Mouse (Mus musculus): ENCODE measurements around the gene Bscl2.
"Not testable (repeated sequence)": the region's sequence is repeated elsewhere in the genome, so short reads cannot be mapped to it uniquely, and the experiment has no call there.

Bscl2 gene

DNA sequence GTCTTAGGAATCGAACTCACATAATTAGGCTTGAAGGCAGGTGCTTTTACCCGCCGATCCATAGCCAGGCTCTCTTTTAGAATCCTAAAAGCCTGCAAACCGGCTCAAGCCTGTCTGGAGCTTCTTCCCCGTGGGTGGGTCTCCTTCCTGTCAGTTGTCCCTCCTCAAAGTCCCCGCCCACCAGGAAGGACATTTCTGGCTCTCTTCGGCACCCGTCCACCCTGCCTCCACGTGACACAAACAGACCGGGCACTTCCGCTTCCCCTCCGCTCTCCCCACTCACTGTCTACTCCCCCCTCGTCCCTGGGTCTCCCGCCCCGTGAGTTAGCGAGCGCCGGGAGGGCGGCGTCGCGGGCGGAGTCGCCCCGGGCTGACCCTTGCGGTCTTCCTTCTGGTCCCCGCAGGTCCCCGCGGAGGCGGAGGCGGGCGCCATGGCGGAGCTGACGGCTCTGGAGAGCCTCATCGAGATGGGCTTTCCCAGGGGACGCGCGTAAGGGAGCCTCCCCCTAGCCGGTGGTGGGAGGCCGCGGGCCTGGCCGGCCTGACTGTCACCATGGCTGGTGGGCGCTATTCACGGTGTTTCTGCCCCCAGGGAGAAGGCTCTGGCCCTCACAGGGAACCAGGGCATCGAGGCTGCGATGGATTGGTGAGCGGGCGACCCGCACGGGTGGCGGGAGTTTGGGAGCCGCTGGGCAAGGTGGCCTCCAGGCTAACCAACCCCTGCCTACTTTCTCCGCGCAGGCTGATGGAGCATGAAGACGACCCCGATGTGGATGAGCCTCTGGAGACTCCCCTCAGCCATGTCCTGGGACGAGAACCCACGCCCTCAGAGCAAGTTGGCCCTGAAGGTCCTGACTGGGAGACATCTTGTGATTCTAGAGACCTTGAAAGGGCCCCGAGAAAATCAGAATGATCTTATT lies 34.3 kb downstream of the Bscl2 start, which contains the start of gene Ubxn1:
Gene Ubxn1 (plus strand): TSS at position 230 of the 920 bp plus-strand sequence.
- DNase-seq (ENCODE audit: low spot score in 2 of 2) = peak; percentile 97 to 98

DNA sequence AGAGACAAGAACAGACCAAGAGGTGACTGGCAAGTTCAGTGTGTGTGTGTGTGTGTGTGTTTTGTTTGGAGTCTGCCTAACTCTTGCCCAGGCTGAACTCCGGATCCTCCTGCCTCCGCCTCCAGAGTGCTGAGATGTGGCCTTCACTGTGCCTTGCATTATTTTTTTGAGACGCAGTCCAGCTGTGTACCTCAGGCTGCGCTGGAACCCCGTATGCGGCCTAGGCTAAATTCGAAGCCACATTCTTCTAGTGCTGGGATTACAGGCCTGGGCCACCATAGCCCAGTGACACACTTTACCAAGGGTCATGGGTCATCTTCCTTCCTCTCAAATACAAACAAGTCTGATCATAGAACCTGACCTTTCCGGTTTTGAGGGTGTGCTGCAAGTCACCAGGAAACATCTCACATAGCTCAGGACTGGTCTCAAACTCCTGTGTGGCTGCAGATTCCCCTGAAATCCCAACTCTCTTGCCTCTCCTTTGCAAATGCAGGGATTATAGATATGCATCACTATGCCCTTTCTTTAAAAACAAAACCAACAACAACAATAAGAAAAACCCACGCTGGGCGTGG lies 35.1 kb downstream of the Bscl2 start:
- DNase-seq (ENCODE audit: low spot score in 2 of 2) = no peak

DNA sequence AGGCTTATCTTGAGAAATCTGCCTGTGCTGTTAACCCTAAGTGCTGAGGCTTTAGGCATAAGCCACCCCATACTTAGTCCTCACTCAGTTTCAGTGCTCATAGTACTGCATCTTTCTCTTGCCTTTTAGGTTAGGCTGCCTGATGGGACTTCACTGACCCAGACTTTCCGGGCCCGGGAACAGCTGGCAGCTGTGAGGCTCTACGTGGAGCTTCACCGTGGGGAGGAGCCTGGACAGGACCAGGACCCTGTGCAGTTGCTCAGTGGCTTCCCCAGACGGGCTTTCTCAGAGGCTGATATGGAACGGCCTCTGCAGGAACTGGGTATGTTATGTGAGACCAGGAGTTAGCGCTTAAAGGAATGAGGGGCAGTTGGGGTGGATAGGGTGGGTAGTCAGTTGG lies 37.8 kb downstream of the Bscl2 start:
- no peak for DNase-seq (ENCODE audit: low spot score in 2 of 2)

DNA sequence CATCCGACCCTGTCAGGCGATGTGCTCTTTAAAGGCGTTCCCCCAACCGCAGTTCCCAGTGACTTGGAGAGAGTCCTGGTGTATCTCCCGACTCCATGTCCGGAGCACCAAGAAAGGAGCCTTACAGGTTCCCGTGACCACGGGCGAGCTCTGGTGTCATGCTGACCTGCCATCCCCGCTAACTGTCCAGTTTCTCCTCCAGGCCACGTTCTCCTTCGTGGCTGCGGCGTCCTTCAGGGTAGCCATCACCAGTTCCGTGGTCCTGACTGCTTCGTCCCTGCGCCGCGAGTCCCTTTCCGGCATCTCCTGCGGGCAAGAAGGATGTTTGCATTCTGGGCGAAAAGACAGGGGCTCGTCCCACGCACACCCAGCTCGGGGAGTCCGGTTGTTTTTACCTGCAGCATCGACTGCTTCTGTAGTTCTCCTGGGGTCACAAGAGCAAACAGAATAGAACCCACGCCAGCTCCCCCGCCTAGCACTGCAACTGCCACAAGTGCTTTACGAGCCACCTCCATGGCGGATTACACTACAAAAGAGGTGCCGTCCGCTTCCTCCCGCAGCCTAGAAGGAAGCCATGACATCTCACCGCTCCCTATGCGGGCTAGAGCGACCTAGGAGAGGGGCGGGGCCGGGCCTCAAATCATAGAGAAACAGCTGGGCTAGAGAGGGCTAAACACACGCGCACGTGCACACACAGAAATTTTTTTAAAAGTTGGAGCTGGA lies 43.2 kb downstream of the Bscl2 start, which contains the start of gene Uqcc3:
Gene Uqcc3 (minus strand): TSS at position 613 of the 723 bp plus-strand sequence.
- peak; percentile 80 to 85 for DNase-seq (ENCODE audit: low spot score in 2 of 2)

DNA sequence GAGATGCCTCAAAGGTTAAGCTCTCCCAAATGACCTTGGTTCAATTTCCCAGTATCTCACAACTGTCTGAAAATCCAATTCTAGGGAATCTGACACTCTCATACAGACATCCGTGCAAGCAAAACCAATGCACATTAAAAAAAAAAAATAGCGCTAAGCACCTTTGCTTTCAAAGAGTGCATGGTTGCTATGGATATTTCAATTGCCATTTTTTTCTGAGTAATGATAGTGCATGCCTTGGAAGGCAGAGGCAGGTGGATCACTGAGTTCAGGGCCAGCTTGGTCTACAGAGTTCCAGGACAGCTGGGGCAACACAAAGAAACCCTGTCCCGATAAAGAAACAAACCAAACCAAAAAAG lies 43.7 kb downstream of the Bscl2 start:
- no peak for DNase-seq (ENCODE audit: low spot score in 2 of 2)

DNA sequence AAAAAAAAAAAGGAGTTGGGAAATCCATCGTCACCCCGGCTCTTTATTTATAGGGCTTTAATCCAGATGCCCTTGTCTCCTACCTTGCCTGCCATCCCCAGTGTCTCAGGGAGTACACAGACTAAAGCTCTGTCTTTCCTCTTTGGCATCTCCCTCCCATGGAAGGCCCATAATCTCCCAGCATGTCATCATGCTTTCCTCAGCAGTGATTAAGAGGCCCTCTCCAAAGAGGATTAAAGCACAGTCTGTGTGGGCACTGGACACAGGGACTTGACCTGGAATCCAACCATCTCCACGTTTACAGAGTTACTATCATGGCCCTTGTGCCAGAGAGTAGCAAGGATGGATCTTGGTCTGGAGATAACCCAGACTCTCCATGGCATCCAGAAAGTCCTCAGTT lies 46.3 kb downstream of the Bscl2 start, which contains the start of the genes Lbhd1 and Gm49403:
Gene Lbhd1 (plus strand): TSS at position 117 of the 400 bp plus-strand sequence.
Gene Gm49403 (plus strand): TSS at position 315 of the 400 bp plus-strand sequence.
- no peak for DNase-seq (ENCODE audit: low spot score in 2 of 2)

DNA sequence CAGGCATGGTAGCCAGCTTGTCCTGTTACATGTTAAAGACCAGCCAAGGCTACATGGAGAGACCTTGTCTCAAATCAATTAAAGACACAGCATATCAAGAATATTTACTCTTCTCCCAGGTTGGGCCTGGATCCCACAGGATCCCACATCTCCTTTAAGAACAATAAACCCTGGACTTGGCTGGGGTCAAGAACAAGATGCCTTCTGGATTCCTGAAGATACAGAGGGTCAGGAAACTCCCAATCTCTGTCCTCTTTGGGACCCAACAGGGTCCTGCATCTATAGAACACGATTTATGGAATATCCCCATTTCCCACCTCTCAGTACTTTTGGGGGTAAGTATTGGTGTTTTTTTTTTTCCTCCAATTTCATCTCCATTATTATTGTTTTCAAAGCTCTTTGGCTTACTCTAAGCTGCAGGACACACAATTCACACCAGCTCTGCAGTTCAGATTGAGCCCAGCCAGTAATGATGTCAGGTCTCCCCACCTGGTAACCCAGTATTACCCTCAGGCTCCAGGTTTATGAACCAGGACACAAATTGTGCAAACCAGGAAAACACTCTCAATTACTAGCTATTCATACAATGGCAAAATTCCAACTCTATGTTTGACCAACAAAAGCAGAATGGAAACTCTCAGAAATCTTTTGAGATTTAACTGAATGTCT lies 49.8 kb downstream of the Bscl2 start:
- DNase-seq (ENCODE audit: low spot score in 2 of 2) = no peak

DNA sequence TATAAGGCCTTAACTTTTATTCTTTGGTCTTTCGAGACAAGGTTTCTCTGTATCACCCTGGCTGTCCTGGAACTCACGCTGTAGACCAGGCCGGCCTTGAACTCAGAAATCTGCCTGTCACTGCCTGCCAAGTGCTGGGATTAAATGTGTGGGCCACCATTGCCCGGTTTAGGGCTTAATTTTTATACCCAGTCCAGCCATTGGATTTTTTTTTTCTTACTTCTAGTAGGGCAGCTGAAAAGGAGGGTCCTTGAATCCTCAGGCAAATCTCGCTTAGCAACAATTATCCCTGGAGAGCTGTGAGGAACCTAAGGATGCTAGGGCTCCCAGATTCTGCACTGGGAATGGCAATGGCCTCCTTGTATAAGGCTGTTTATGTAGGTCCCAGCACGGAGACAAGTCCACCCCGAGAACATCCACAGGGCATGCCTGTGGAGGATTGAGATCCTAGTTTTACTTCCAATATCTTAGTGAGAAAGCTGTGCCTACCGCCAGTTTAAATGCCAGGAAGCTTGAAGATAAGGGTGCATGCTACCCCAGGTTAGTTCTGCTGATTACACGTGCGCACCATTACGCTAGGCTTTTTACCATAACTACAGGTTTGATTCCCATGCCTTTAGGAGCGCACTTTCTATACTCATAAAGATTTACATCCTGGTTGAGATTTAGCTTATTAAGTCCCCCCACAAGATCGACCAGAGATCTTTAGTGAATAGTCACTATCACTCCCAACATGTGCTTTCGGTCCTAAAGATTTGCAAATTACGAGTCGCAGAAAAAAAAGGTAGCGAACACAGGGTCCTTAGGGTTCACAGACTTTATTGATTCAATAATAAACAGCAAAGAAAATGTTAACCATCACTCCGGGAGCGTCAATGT lies 50.6 kb downstream of the Bscl2 start:
- no peak for DNase-seq (ENCODE audit: low spot score in 2 of 2)

DNA sequence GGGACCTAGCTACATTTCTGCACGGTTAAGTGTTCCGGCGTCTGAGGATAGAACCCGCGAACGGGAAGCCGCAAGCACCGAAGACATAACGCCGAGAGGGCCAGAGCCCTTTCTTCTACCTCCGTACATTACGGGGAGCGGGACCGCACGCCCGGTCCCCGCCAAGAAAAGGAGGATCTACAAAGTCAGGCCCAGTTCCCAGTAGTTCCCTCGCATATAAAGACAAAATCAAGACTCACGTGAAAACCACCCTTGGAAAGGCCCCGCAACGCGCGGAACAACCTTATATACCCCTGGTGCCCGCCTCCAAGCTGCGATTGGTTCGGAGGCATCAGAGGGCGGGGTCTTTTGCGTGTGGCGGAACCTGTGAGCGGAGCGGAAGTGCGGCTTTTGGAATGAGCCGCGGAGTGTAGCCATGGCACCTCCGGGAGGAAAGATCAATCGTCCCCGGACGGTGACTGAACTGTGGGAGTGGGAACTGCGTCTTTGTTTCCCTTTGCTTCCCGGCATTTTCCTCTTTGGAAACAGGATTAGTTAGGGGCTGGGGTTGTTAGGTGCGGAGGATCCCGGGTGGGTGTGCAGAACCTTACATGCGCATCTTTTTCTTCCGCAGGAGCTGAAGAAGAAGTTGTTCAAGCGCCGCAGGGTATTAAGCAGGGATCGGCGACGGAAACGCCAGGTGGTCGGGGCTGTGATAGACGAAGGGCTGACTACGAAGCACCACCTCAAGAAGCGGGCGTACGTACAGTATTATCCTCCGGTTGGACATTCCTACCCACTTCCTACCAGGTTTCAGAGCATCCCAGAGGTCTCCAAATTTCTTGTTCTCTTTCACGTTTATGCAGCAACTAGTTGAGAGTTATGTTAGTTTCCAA lies 51.5 kb downstream of the Bscl2 start, which contains the start of the genes 1810009A15Rik and Gm49416:
Gene 1810009A15Rik (plus strand): TSS at position 343 of the 875 bp plus-strand sequence.
Gene Gm49416 (plus strand): TSS at position 416 of the 875 bp plus-strand sequence.
- peak; percentile 88 to 96 for DNase-seq (ENCODE audit: low spot score in 2 of 2)

DNA sequence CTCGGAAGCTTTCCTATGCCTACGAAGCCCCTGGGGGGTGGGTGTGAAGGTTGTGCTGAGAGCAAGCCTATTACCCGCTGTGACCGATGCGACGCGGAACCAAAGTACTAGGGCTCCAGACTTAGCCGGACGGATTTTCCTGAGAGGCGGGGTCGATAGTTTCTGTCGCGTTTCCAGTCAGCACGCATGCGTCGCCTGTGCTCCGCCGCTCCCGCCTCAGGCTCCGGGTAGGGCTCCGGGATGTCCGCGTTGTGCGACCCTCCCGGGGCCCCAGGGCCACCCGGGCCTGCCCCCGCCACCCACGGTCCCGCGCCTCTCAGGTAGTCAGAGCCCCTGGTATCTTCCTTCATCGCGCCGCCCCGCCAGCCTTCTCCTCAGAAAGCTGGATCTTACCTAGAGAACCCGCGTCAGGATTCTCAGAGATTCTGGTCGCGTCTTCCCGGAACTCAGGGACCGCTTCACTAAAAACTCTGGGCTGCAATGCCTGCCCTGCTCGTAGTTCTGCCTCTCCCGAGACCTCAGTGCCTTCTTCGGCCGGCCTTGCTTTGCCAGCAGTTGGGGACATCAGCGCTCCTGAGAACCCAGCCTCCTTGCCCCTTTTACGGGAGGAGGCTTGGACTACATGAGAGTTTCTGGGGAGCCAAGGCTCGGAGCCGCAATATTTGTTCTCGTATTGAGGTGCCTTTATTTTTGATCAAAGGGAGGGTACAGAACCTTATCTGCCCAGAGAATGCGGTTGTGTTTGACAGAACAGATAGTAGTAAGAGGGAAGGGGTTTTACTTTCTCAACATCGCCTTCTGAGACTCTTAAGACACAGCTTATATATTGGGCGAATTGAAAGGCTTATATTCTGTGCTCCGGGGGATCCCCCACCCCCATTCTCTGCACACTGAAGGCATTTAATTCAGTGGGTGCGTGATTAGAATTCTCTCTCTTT lies 55.8 kb downstream of the Bscl2 start, which contains the start of gene Ints5:
Gene Ints5 (plus strand): TSS at position 177 of the 938 bp plus-strand sequence.
- peak; percentile 71 to 79 for DNase-seq (ENCODE audit: low spot score in 2 of 2)

DNA sequence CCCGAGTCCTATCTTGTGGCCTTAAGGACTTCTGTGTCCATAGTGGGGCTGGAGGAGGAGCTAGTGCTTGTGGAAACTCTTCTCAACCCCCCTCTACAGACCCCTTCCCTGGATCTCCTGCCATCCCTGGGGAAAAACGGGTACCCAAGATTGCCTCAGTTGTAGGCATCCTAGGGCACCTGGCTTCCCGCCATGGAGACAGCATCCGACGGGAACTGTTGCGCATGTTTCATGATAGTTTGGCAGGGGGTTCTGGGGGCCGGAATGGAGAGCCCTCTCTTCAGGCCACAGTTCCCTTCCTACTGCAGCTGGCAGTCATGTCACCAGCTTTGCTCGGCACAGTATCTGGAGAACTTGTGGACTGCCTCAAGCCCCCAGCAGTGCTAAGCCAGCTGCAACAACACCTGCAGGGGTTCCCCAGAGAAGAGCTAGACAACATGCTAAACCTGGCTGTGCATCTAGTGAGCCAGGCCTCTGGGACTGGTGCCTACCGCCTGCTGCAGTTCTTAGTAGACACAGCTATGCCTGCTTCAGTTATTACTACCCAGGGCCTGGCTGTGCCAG lies 58.2 kb downstream of the Bscl2 start:
- DNase-seq (ENCODE audit: low spot score in 2 of 2) = no peak

DNA sequence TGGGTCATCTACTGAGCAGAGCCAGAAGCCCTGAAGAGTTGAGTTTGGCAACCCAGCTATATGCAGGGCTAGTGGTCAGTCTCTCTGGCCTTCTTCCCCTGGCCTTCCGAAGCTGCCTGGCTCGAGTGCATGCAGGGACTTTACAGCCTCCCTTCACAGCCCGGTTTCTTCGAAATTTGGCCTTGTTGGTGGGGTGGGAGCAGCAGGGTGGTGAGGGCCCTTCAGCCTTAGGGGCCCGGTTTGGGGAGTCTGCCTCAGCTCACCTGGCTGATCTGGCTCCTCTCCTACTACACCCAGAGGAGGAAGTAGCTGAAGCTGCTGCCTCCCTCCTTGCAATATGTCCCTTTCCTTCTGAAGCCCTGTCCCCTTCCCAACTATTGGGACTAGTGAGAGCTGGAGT lies 59.0 kb downstream of the Bscl2 start:
- not testable (repeated sequence) for DNase-seq (ENCODE audit: low spot score in 2 of 2)

DNA sequence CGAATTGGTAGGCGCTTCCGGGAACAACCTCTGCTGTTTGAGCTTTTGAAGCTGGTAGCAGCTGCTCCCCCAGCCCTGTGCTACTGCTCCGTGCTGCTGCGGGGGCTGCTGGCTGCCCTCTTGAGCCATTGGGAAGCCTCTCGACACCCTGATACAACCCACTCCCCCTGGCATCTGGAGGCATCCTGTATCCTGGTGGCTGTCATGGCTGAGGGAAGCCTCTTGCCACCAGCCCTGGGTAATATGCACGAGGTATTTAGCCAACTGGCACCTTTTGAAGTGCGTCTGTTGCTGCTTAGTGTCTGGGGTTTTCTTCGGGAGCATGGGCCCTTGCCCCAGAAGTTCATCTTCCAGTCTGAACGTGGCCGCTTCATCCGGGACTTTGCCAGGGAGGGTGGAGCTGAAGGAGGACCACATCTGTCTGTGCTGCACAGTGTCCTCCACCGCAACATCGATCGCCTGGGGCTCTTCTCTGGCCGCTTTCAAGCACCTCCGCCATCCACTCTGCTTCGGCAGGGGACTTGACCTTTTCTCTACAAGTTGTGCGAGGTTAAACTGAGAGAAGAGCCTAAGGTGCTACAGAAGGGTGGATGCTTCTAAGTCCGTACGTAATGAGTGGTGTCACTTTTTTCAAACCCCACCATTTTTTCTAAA lies 60.1 kb downstream of the Bscl2 start:
- DNase-seq (ENCODE audit: low spot score in 2 of 2) = peak in 1 of 2 experiments; percentile 26

DNA sequence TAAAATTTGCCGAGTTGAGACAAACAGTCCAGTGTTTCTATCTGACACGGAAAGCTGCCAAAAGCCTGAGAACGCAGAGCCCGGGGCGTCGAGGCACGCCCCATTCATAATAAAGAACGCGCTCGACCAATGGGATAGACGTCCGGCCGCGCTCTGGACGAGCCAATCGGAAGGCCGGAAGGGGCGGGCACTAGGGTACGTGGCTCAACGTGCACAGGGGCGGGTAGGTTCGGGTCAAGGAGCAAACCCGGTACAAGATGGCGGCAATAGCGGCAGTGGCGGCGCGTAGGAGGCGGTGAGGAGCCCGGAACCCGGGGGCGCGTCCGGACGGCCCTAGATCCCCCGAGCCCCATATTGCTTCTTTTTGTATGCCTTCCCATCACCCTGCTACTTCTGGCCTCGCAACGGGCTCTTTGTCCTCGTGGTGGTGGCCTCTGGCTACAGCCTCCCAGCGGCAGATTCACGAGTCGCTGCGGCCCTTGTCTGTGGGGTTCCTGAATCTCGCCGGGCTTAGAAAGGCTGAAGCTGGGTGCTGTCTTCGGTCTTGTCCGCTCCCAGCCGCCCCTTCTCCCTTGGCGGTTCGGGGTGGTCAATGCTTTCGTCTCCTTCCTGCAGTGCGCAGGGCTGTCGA lies 60.7 kb downstream of the Bscl2 start, which contains the start of gene Ganab:
Gene Ganab (plus strand): TSS at position 207 of the 631 bp plus-strand sequence.
- peak; percentile 91 to 95 for DNase-seq (ENCODE audit: low spot score in 2 of 2)
